Mouse (Mus musculus) ES-Bruce4 (cell line): ENCODE measurements around the gene Sdhd.

Experiments
- CTCF ChIP-seq: IDR thresholded peaks from one replicate; pipeline ENCODE4 v1.8.1; 2011; ENCODE audit warnings: low read depth, low read length
- EP300 ChIP-seq: IDR thresholded peaks from 2 replicates; pipeline ENCODE4 v1.6.1; 2011; ENCODE audit warnings: low read depth, low read length; ENCODE audit not compliant: insufficient read depth
- POLR2A ChIP-seq: IDR thresholded peaks from one replicate; pipeline ENCODE4 v1.8.1; 2011; ENCODE audit warnings: low read length; ENCODE audit not compliant: insufficient read depth

DNA sequence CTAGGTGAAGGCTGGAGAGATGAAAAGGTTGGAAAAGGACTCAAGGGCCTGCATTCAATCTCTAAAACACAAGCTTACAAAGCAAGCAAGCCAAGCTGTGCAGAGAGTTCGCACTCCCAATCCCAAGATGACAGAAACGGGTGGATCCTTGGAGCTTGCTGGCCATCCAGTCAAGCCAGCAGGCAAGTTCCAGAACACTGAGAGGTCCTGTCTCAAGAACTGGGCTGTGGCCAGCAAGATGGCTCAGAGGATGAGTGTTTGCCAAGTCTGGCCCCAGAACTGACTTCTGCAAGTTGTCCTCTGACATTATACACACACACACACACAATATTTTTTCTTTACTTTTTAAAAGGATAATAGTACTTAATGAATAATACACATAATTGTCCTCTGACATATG, 35.7 kb downstream of the Sdhd start:
- TF ChIP-seq POLR2A (no peak), CTCF (no peak), EP300 (no peak)
